In genomic region chr6:82998326-82998725, GRCm38 (mm10) we compare ENCODE assay signal across 11 mouse cellular contexts. TPM values are rescaled to one million over a fixed set of nuclear protein-coding genes. Genes with fewer than 3 reads are reported as not detected.
DNase-seq lines count a peak whose midpoint lies in the region; ATAC-seq and TF ChIP-seq lines count a peak whose summit lies in the region.
"Had no signal": no experiment of that assay in that cellular context is flagged by ENCODE, and none has a peak within 500 bp of the region (broad histone marks: within the 10 kb centered on the region; RNA-seq: fewer than 3 reads in every experiment).

No protein-coding gene starts in this region.

- peak; percentile 51 for TF ChIP-seq CTCF in layer of hippocampus, adult 2 months (conservative IDR thresholded peaks at IDR 0.05)
- peak; percentile 48; the same call in 1 of the 2 replicates for TF ChIP-seq CTCF in bone marrow, adult 2 months (IDR thresholded peaks at IDR 0.05; ENCODE audit: control insufficient read depth, insufficient read depth, low read length)

- no peak overlapping the region for H3K4me2 ChIP-seq in liver, embryonic 16.5 days (ENCODE audit: low read depth, low read length)
- H3K4me2 ChIP-seq: midbrain, embryonic 12.5 days had no signal

- no peak overlapping the region for H3K4me3 ChIP-seq in layer of hippocampus, adult 2 months
- no peak overlapping the region for H3K4me3 ChIP-seq in bone marrow, adult 2 months (replicated peaks; ENCODE audit: control insufficient read depth, low read depth, low read length)
- no peak overlapping the region for H3K4me3 ChIP-seq in liver, embryonic 16.5 days (ENCODE audit: low read depth, low read length)
- H3K4me3 ChIP-seq: midbrain, embryonic 12.5 days had no signal

- no peaks in the 10 kb centered on the region for H3K9me3 ChIP-seq in liver, embryonic 16.5 days (replicated peaks; ENCODE audit: control insufficient read depth, low read length)
- H3K9me3 ChIP-seq: midbrain, embryonic 12.5 days had no signal

- peaks cover 9% of the 10 kb centered on the region for H3K4me1 ChIP-seq in bone marrow, adult 2 months (ENCODE audit: control insufficient read depth, insufficient read depth, low read length)
- peaks cover 24% of the 10 kb centered on the region for H3K4me1 ChIP-seq in liver, embryonic 16.5 days (ENCODE audit: control insufficient read depth, low read depth, low read length)

- no peak for TF ChIP-seq POLR2A in bone marrow, adult 2 months (IDR thresholded peaks at IDR 0.05; ENCODE audit: borderline replicate concordance, control insufficient read depth, low read depth, low read length)

- 73% methylated on average over 4 of the region's 4 CpGs for WGBS in bone marrow, adult 2 months
- WGBS in liver, embryonic 16.5 days (ENCODE audit: insufficient replicate concordance), result 64% methylated on average over 4 of the region's 4 CpGs

- H3K27ac ChIP-seq in layer of hippocampus, adult 2 months, result no peak overlapping the region; the same call in 1 of the 2 replicates
- H3K27ac ChIP-seq in bone marrow, adult 2 months (ENCODE audit: control insufficient read depth, insufficient read depth, low read depth, low read length, poor library complexity), result peak overlapping the region; percentile 80
- peak overlapping the region; percentile 93 for H3K27ac ChIP-seq in liver, embryonic 16.5 days (ENCODE audit: low read length)
- H3K27ac ChIP-seq: midbrain, embryonic 12.5 days had no signal

- peak; percentile 17 for DNase-seq in embryo, embryonic 10.5 days (ENCODE audit: low spot score)
- DNase-seq in embryo, embryonic 10 days (ENCODE audit: low spot score), result no peak
- no peak for DNase-seq in layer of hippocampus, adult 2 months (ENCODE audit: low spot score in 2 of 2)
- DNase-seq in layer of hippocampus, postnatal 36 days, result no peak
- no peak for DNase-seq in frontal cortex, postnatal 10 days (ENCODE audit: low spot score in 2 of 2)
- DNase-seq in right cerebral cortex, postnatal 10 days (ENCODE audit: low spot score in 2 of 2), result no peak
- DNase-seq: cerebellum, adult 9-10 months had no signal

- H3K36me3 ChIP-seq in liver, embryonic 16.5 days (ENCODE audit: control insufficient read depth, insufficient read depth), result no peaks in the 10 kb centered on the region
- H3K36me3 ChIP-seq: midbrain, embryonic 12.5 days had no signal

- no peak overlapping the region for H3K9ac ChIP-seq in liver, embryonic 16.5 days (ENCODE audit: low read depth, low read length)
- H3K9ac ChIP-seq: midbrain, embryonic 12.5 days had no signal

- ATAC-seq in liver, embryonic 16.5 days (ENCODE audit: low read depth), result no peak

- H3K27me3 ChIP-seq in liver, embryonic 16.5 days (ENCODE audit: control insufficient read depth, insufficient read depth, low read depth, low read length), result no peaks in the 10 kb centered on the region

RNA-seq across cellular contexts. Expression of gene Dok1, which starts 34.9 kb away (rescaled TPM):
- 1 to 10 TPM; 3.2 to 3.3 TPM for total RNA-seq in layer of hippocampus, adult 2 months (2021)
- 1 to 10 TPM; 2.5 to 2.6 TPM for total RNA-seq in layer of hippocampus, postnatal 36 days (2021)
- polyA plus RNA-seq in bone marrow, adult 2 months (2011; ENCODE audit: insufficient read depth, insufficient read length, low replicate concordance, missing spikeins), result 26.6 and 39.6 TPM in 2 replicates
- polyA plus RNA-seq in liver, embryonic 16.5 days (2015; fragmentation: Nextera tagmentation; extraction: Ambion mirVana), result 15.7 and 16.1 TPM in 2 replicates

RNA-seq across cellular contexts. Expression of gene Loxl3, which starts 35.6 kb away (rescaled TPM):
- total RNA-seq in layer of hippocampus, adult 2 months (2021), result 1 to 10 TPM; 2.4 to 3.5 TPM
- total RNA-seq in layer of hippocampus, postnatal 36 days (2021), result 1 to 10 TPM; 4.1 to 5.4 TPM
- 6.9 and 13.3 TPM in 2 replicates for polyA plus RNA-seq in bone marrow, adult 2 months (2011; ENCODE audit: insufficient read depth, insufficient read length, low replicate concordance, missing spikeins)
- polyA plus RNA-seq in liver, embryonic 16.5 days (2015; fragmentation: Nextera tagmentation; extraction: Ambion mirVana), result 1.9 and 2.1 TPM in 2 replicates

RNA-seq across cellular contexts. Expression of gene M1ap, which starts 51.6 kb away (rescaled TPM):
- total RNA-seq in layer of hippocampus, adult 2 months (2021), result not detected
- total RNA-seq in layer of hippocampus, postnatal 36 days (2021), result not detected
- 3.6 and 10.3 TPM in 2 replicates for polyA plus RNA-seq in bone marrow, adult 2 months (2011; ENCODE audit: insufficient read depth, insufficient read length, low replicate concordance, missing spikeins)
- 11.6 and 12.7 TPM in 2 replicates for polyA plus RNA-seq in liver, embryonic 16.5 days (2015; fragmentation: Nextera tagmentation; extraction: Ambion mirVana)
- total RNA-seq: gastrocnemius, postnatal 25 days had no signal

RNA-seq across cellular contexts. Expression of gene Aup1, which starts 56.0 kb away (rescaled TPM):
- total RNA-seq in layer of hippocampus, adult 2 months (2021), result 100 to 1,000 TPM; 131 to 133 TPM
- total RNA-seq in layer of hippocampus, postnatal 36 days (2021), result 100 to 1,000 TPM; 121 to 142 TPM
- 142 and 337 TPM in 2 replicates for polyA plus RNA-seq in bone marrow, adult 2 months (2011; ENCODE audit: insufficient read depth, insufficient read length, low replicate concordance, missing spikeins)
- 180 and 190 TPM in 2 replicates for polyA plus RNA-seq in liver, embryonic 16.5 days (2015; fragmentation: Nextera tagmentation; extraction: Ambion mirVana)

RNA-seq across cellular contexts. Expression of gene Htra2, which starts 56.7 kb away (rescaled TPM):
- total RNA-seq in layer of hippocampus, adult 2 months (2021), result 10 to 100 TPM; 52.9 to 54.5 TPM
- total RNA-seq in layer of hippocampus, postnatal 36 days (2021), result 10 to 100 TPM; 47.1 to 49.0 TPM
- 115 and 145 TPM in 2 replicates for polyA plus RNA-seq in bone marrow, adult 2 months (2011; ENCODE audit: insufficient read depth, insufficient read length, low replicate concordance, missing spikeins)
- polyA plus RNA-seq in liver, embryonic 16.5 days (2015; fragmentation: Nextera tagmentation; extraction: Ambion mirVana), result 72.0 and 72.4 TPM in 2 replicates
